Mouse (Mus musculus) limb, embryonic 12.5 days (tissue): Measurements from ENCODE around the gene Fam102b. TPM values are rescaled to one million over a fixed set of nuclear protein-coding genes. Genes with fewer than 3 reads are reported as not detected.

Experiments used
- ATAC-seq: fragments of 200-750 bp; cut with Nextera tagmentation; 2 replicates; pipeline ENCODE4 v1.8.0; 2017; ENCODE audit warnings: low read depth, moderate TSS enrichment; ENCODE audit not compliant: insufficient number of reproducible peaks, insufficient read depth, low FRiP score, low TSS enrichment
- H3K27ac ChIP-seq: fragments of 300-500 bp; sonication (generic); 2 replicates; pipeline ENCODE4 v1.5.1; 2016; ENCODE audit warnings: mild to moderate bottlenecking, moderate library complexity
- H3K27me3 ChIP-seq: fragments of 300-500 bp; sonication (generic); 2 replicates; pipeline ENCODE4 v1.6.1; 2016; ENCODE audit warnings: mild to moderate bottlenecking, moderate library complexity
- H3K36me3 ChIP-seq: fragments of 300-500 bp; sonication (generic); 2 replicates; pipeline ENCODE4 v1.6.1; 2016; ENCODE audit warnings: mild to moderate bottlenecking, moderate library complexity
- H3K4me1 ChIP-seq: fragments of 300-500 bp; sonication (generic); replicated peaks from 2 replicates; pipeline ENCODE4 v1.6.1; 2016
- H3K4me2 ChIP-seq: fragments of 300-500 bp; sonication (generic); 2 replicates; pipeline ENCODE4 v1.6.1; 2016; ENCODE audit warnings: mild to moderate bottlenecking, moderate library complexity
- H3K4me3 ChIP-seq: fragments of 300-500 bp; sonication (generic); replicated peaks from 2 replicates; pipeline ENCODE4 v1.5.1; 2016; ENCODE audit warnings: mild to moderate bottlenecking
- H3K9ac ChIP-seq: fragments of 300-500 bp; sonication (generic); replicated peaks from 2 replicates; pipeline ENCODE4 v1.6.1; 2016; ENCODE audit warnings: mild to moderate bottlenecking, moderate library complexity
- H3K9me3 ChIP-seq: fragments of 300-500 bp; sonication (generic); 2 replicates; pipeline ENCODE4 v1.6.1; 2016; ENCODE audit warnings: mild to moderate bottlenecking, moderate library complexity
- WGBS: fragments of 180-500 bp; shearing (Covaris S2); methylation state at CpG from one replicate; pipeline ENCODE4 v1.1.7; 2016; 5-methylcytosine and 5-hydroxymethylcytosine counted together
- polyA plus RNA-seq: library from polyadenylated mRNA; unstranded; fragments of >200 nt; fragmentation: Nextera tagmentation; extraction: Ambion mirVana; gene quantifications from 2 replicates; pipeline ENCODE4 v1.2.1, GENCODE M21; 2016

The Fam102b gene
- polyA plus RNA-seq, 1 experiment from 2014 or later: 9.6 TPM

GRCm38 (mm10) chr3:108959680-108960295, 67.6 kb downstream of the Fam102b start:
- no peaks in the 10 kb centered on the region for H3K9me3 ChIP-seq
- no peak for ATAC-seq
- H3K4me1 ChIP-seq: peaks cover 7% of the 10 kb centered on the region
- H3K36me3 ChIP-seq: no peaks in the 10 kb centered on the region
- H3K9ac ChIP-seq: no peak overlapping the region
- 66% methylated on average over 13 of the region's 13 CpGs for WGBS
- H3K27me3 ChIP-seq: no peaks in the 10 kb centered on the region
- no peak overlapping the region for H3K4me2 ChIP-seq
- H3K27ac ChIP-seq: no peak overlapping the region
- no peak overlapping the region for H3K4me3 ChIP-seq

- Histone ChIP-seq H3K4me2 (no peak overlapping the region), H3K4me1 (peaks cover 7% of the 10 kb centered on the region), H3K36me3 (no peaks in the 10 kb centered on the region), H3K27me3 (no peaks in the 10 kb centered on the region), H3K27ac (no peak overlapping the region), H3K9me3 (no peaks in the 10 kb centered on the region), H3K9ac (no peak overlapping the region), H3K4me3 (no peak overlapping the region)
- ATAC-seq: no peak
Measured at GRCm38 (mm10) chr3:108957976-108958375, 69.4 kb downstream of the Fam102b start.

- Histone ChIP-seq H3K4me2 (no peak overlapping the region), H3K9me3 (no peaks in the 10 kb centered on the region), H3K9ac (no peak overlapping the region), H3K4me3 (no peak overlapping the region), H3K4me1 (no peaks in the 10 kb centered on the region), H3K27ac (no peak overlapping the region), H3K27me3 (no peaks in the 10 kb centered on the region), H3K36me3 (no peaks in the 10 kb centered on the region)
- 85% methylated on average over 10 of the region's 10 CpGs for WGBS
- no peak for ATAC-seq
Measured at GRCm38 (mm10) chr3:108940996-108941395, 86.4 kb downstream of the Fam102b start.

- Histone ChIP-seq H3K27ac (no peak within 1 kb of the TSS), H3K27me3 (no peaks in the 10 kb centered on the region), H3K4me2 (peak within 1 kb of the TSS; percentile 60), H3K9me3 (no peaks in the 10 kb centered on the region), H3K4me3 (peak within 1 kb of the TSS; percentile 37), H3K4me1 (no peaks in the 10 kb centered on the region), H3K9ac (peak within 1 kb of the TSS; percentile 37; the same call in 1 of the 2 replicates), H3K36me3 (no peaks in the 10 kb centered on the region)
- WGBS: 57% methylated on average over 54 of the region's 59 CpGs
- ATAC-seq: peak; percentile 68; the same call in 1 of the 2 replicates
Measured at GRCm38 (mm10) chr3:108940001-108940633, 87.3 kb downstream of the Fam102b start, which contains the start of gene Gm9857. Gm9857 (minus strand) TSS chr3:108940445.

- WGBS: 83% methylated on average over 5 of the region's 5 CpGs
- no peaks in the 10 kb centered on the region for H3K27me3 ChIP-seq
- peak within 1 kb of the TSS; percentile 37; the same call in 1 of the 2 replicates for H3K9ac ChIP-seq
- H3K4me2 ChIP-seq: peak within 1 kb of the TSS; percentile 60
- ATAC-seq: no peak
- no peaks in the 10 kb centered on the region for H3K4me1 ChIP-seq
- H3K4me3 ChIP-seq: peak within 1 kb of the TSS; percentile 37
- H3K27ac ChIP-seq: no peak within 1 kb of the TSS
- no peaks in the 10 kb centered on the region for H3K9me3 ChIP-seq
- H3K36me3 ChIP-seq: no peaks in the 10 kb centered on the region
Measured at GRCm38 (mm10) chr3:108939573-108939972, 87.8 kb downstream of the Fam102b start, which contains the start of gene Henmt1. Henmt1 (plus strand) TSS chr3:108939873.

- H3K27ac ChIP-seq: no peak overlapping the region
- no peaks in the 10 kb centered on the region for H3K9me3 ChIP-seq
- no peak overlapping the region for H3K4me3 ChIP-seq
- no peaks in the 10 kb centered on the region for H3K27me3 ChIP-seq
- H3K4me2 ChIP-seq: no peak overlapping the region
- no peaks in the 10 kb centered on the region for H3K36me3 ChIP-seq
- 84% methylated on average over 5 of the region's 5 CpGs for WGBS
- no peak overlapping the region for H3K9ac ChIP-seq
- no peaks in the 10 kb centered on the region for H3K4me1 ChIP-seq
- ATAC-seq: no peak
Measured at GRCm38 (mm10) chr3:108938691-108939090, 88.7 kb downstream of the Fam102b start.

GRCm38 (mm10) chr3:108933557-108933956, 93.8 kb downstream of the Fam102b start:
- Histone ChIP-seq H3K27me3 (no peaks in the 10 kb centered on the region), H3K4me3 (no peak overlapping the region), H3K4me2 (no peak overlapping the region), H3K4me1 (no peaks in the 10 kb centered on the region), H3K36me3 (no peaks in the 10 kb centered on the region), H3K9ac (no peak overlapping the region), H3K27ac (no peak overlapping the region), H3K9me3 (no peaks in the 10 kb centered on the region)
- WGBS: 94% methylated on average over 6 of the region's 6 CpGs
- no peak for ATAC-seq

- 74% methylated on average over 1 of the region's 1 CpGs for WGBS
- Histone ChIP-seq H3K4me2 (no peak overlapping the region), H3K36me3 (no peaks in the 10 kb centered on the region), H3K4me3 (no peak overlapping the region), H3K4me1 (no peaks in the 10 kb centered on the region), H3K9me3 (no peaks in the 10 kb centered on the region), H3K9ac (no peak overlapping the region), H3K27ac (no peak overlapping the region), H3K27me3 (no peaks in the 10 kb centered on the region)
- ATAC-seq: no peak
Measured at GRCm38 (mm10) chr3:108926308-108926707, 101.1 kb downstream of the Fam102b start.

GRCm38 (mm10) chr3:108925677-108926076, 101.7 kb downstream of the Fam102b start:
- no peak overlapping the region for H3K27ac ChIP-seq
- 85% methylated on average over 4 of the region's 4 CpGs for WGBS

GRCm38 (mm10) chr3:108921822-108922221, 105.6 kb downstream of the Fam102b start:
- H3K9ac ChIP-seq: no peak overlapping the region

More at GRCm38 (mm10) chr3:108925677-108926076, 101.7 kb downstream of the Fam102b start:
- Histone ChIP-seq H3K4me2 (no peak overlapping the region), H3K27me3 (no peaks in the 10 kb centered on the region), H3K9me3 (no peaks in the 10 kb centered on the region), H3K9ac (no peak overlapping the region), H3K36me3 (no peaks in the 10 kb centered on the region), H3K4me1 (no peaks in the 10 kb centered on the region), H3K4me3 (no peak overlapping the region)
- ATAC-seq: no peak

More at GRCm38 (mm10) chr3:108921822-108922221, 105.6 kb downstream of the Fam102b start:
- H3K4me1 ChIP-seq: no peaks in the 10 kb centered on the region
- H3K4me2 ChIP-seq: no peak overlapping the region
- no peaks in the 10 kb centered on the region for H3K27me3 ChIP-seq
- H3K4me3 ChIP-seq: no peak overlapping the region
- no peak for ATAC-seq
- 89% methylated on average over 1 of the region's 1 CpGs for WGBS
- H3K27ac ChIP-seq: no peak overlapping the region
- H3K36me3 ChIP-seq: no peaks in the 10 kb centered on the region
- H3K9me3 ChIP-seq: no peaks in the 10 kb centered on the region
